Comparison of ENCODE assay signal across 12 mouse cellular contexts in genomic region chr10:8998758-8999398, GRCm38 (mm10).
DNase-seq lines count a peak whose midpoint lies in the region; ATAC-seq and TF ChIP-seq lines count a peak whose summit lies in the region.
"Had no signal": no experiment of that assay in that cellular context is flagged by ENCODE, and none has a peak within 500 bp of the region (broad histone marks: within the 10 kb centered on the region; RNA-seq: fewer than 3 reads in every experiment).

No protein-coding gene starts in this region.

- no peaks in the 10 kb centered on the region for H3K36me3 ChIP-seq in midbrain, embryonic 10.5 days
- H3K36me3 ChIP-seq in midbrain, embryonic 16.5 days (ENCODE audit: control insufficient read depth, insufficient read depth, low read length), result no peaks in the 10 kb centered on the region
- no peaks in the 10 kb centered on the region for H3K36me3 ChIP-seq in forebrain, embryonic 13.5 days (ENCODE audit: poor library complexity, severe bottlenecking)
- no peaks in the 10 kb centered on the region for H3K36me3 ChIP-seq in stomach, embryonic 16.5 days (ENCODE audit: control insufficient read depth, insufficient read depth, low read length)
- H3K36me3 ChIP-seq: limb, embryonic 15.5 days had no signal

- ATAC-seq in midbrain, embryonic 16.5 days, result no peak
- peak; percentile 68; the same call in 1 of the 2 replicates for ATAC-seq in forebrain, embryonic 13.5 days
- peak; percentile 67 for ATAC-seq in stomach, embryonic 16.5 days (ENCODE audit: insufficient read depth, low FRiP score)
- ATAC-seq: hindbrain, embryonic 16.5 days; Patski had no signal

- H3K9me3 ChIP-seq in midbrain, embryonic 10.5 days (replicated peaks), result no peaks in the 10 kb centered on the region
- H3K9me3 ChIP-seq in midbrain, embryonic 16.5 days (replicated peaks; ENCODE audit: control insufficient read depth, low read length, poor library complexity, severe bottlenecking), result no peaks in the 10 kb centered on the region
- H3K9me3 ChIP-seq in forebrain, embryonic 13.5 days (replicated peaks), result no peaks in the 10 kb centered on the region
- no peaks in the 10 kb centered on the region for H3K9me3 ChIP-seq in stomach, embryonic 16.5 days (replicated peaks; ENCODE audit: control insufficient read depth, low read length)
- H3K9me3 ChIP-seq: limb, embryonic 15.5 days had no signal

- peaks cover 14% of the 10 kb centered on the region for H3K4me1 ChIP-seq in midbrain, embryonic 10.5 days
- H3K4me1 ChIP-seq in midbrain, embryonic 16.5 days (ENCODE audit: control insufficient read depth, insufficient read depth, low read length), result no peaks in the 10 kb centered on the region
- H3K4me1 ChIP-seq in forebrain, embryonic 13.5 days, result 0 out of 2 replicates have a peak, but pooled peaks cover 8% of the 10 kb centered on the region
- H3K4me1 ChIP-seq in stomach, embryonic 16.5 days (ENCODE audit: control insufficient read depth, insufficient read depth, low read length), result peaks cover 24% of the 10 kb centered on the region
- no peaks in the 10 kb centered on the region for H3K4me1 ChIP-seq in cerebellum, adult 2 months (ENCODE audit: control insufficient read depth, insufficient read depth, low read length)

- no peak overlapping the region for H3K4me3 ChIP-seq in midbrain, embryonic 10.5 days
- no peak overlapping the region for H3K4me3 ChIP-seq in midbrain, embryonic 16.5 days (ENCODE audit: low read depth, low read length)
- no peak overlapping the region for H3K4me3 ChIP-seq in forebrain, embryonic 13.5 days
- H3K4me3 ChIP-seq in stomach, embryonic 16.5 days (replicated peaks; ENCODE audit: low read length), result no peak overlapping the region
- H3K4me3 ChIP-seq in cerebellum, adult 2 months (replicated peaks; ENCODE audit: insufficient read depth, low read depth, low read length), result no peak overlapping the region
- H3K4me3 ChIP-seq: limb, embryonic 15.5 days had no signal

- H3K4me2 ChIP-seq in midbrain, embryonic 16.5 days (ENCODE audit: low read length), result no peak overlapping the region
- no peak overlapping the region for H3K4me2 ChIP-seq in forebrain, embryonic 13.5 days
- no peak overlapping the region for H3K4me2 ChIP-seq in stomach, embryonic 16.5 days (ENCODE audit: low read depth, low read length)
- H3K4me2 ChIP-seq: limb, embryonic 15.5 days had no signal

- no peak for TF ChIP-seq POLR2A in cerebellum, adult 2 months (IDR thresholded peaks at IDR 0.05; ENCODE audit: borderline replicate concordance, insufficient read depth, low read length)

- peaks cover 4% of the 10 kb centered on the region; the same call in 1 of the 2 replicates for H3K27me3 ChIP-seq in midbrain, embryonic 10.5 days (ENCODE audit: low read depth, poor library complexity, severe bottlenecking)
- H3K27me3 ChIP-seq in midbrain, embryonic 16.5 days (ENCODE audit: control insufficient read depth, insufficient read depth, low read depth, low read length), result no peaks in the 10 kb centered on the region
- H3K27me3 ChIP-seq in forebrain, embryonic 13.5 days, result no peaks in the 10 kb centered on the region
- no peaks in the 10 kb centered on the region for H3K27me3 ChIP-seq in stomach, embryonic 16.5 days (ENCODE audit: control insufficient read depth, insufficient read depth, low read length)
- H3K27me3 ChIP-seq in cerebellum, adult 2 months (ENCODE audit: control insufficient read depth, insufficient read depth, low read length), result no peaks in the 10 kb centered on the region
- H3K27me3 ChIP-seq: limb, embryonic 15.5 days; Patski had no signal

- H3K27ac ChIP-seq in midbrain, embryonic 10.5 days (replicated peaks), result peak overlapping the region; percentile 34; the same call in 1 of the 2 replicates
- no peak overlapping the region for H3K27ac ChIP-seq in midbrain, embryonic 16.5 days (ENCODE audit: low read length)
- no peak overlapping the region for H3K27ac ChIP-seq in forebrain, embryonic 13.5 days
- peak overlapping the region; percentile 78 for H3K27ac ChIP-seq in stomach, embryonic 16.5 days (ENCODE audit: low read length)
- H3K27ac ChIP-seq in cerebellum, adult 2 months (ENCODE audit: insufficient read depth, low read length), result no peak overlapping the region
- H3K27ac ChIP-seq: limb, embryonic 15.5 days had no signal

- peak; percentile 35 for DNase-seq in midbrain, embryonic 10.5 days (ENCODE audit: low spot score)
- DNase-seq in heart, postnatal 36 days, result peak; percentile 7 to 22
- DNase-seq in adrenal gland, postnatal 10 days, result no peak
- no peak for DNase-seq in right cerebral cortex, postnatal 36 days (ENCODE audit: low spot score in 2 of 2)
- DNase-seq in cerebellum, adult 2 months, result no peak
- DNase-seq: cerebellum, postnatal 14 days had no signal

- no peak overlapping the region for H3K9ac ChIP-seq in midbrain, embryonic 16.5 days (ENCODE audit: low read depth, low read length)
- no peak overlapping the region for H3K9ac ChIP-seq in forebrain, embryonic 13.5 days
- H3K9ac ChIP-seq in stomach, embryonic 16.5 days (ENCODE audit: low read length), result 0 out of 2 replicates have a peak overlapping the region, but pooled peaks have one; percentile 18
- H3K9ac ChIP-seq: limb, embryonic 15.5 days had no signal

- intact Hi-C loops in heart, postnatal 36 days (cut with DNase I), result no loop called here

- 44% methylated on average over 5 of the region's 5 CpGs for WGBS in midbrain, embryonic 10.5 days
- 28% methylated on average over 5 of the region's 5 CpGs for WGBS in midbrain, embryonic 16.5 days
- WGBS in forebrain, embryonic 13.5 days, result 42% methylated on average over 5 of the region's 5 CpGs
- WGBS in stomach, embryonic 16.5 days, result 32% methylated on average over 5 of the region's 5 CpGs
- 50% methylated on average over 5 of the region's 5 CpGs for WGBS in cerebellum, adult 2 months

- no peak for TF ChIP-seq CTCF in cerebellum, adult 2 months (IDR thresholded peaks at IDR 0.05; ENCODE audit: borderline replicate concordance, insufficient read depth, low read depth, low read length)

Comparison
In these comparisons a context has a peak if more than half of its experiments do, and no peak if none do; other contexts are left out.
1. H3K27ac ChIP-seq: peak in midbrain, embryonic 10.5 days (single experiment) and stomach, embryonic 16.5 days (single experiment); none in midbrain, embryonic 16.5 days (single experiment), forebrain, embryonic 13.5 days (single experiment) and cerebellum, adult 2 months (single experiment).
2. DNase-seq: peak in midbrain, embryonic 10.5 days (single experiment) and heart, postnatal 36 days (2 of 2); none in adrenal gland, postnatal 10 days (single experiment), right cerebral cortex, postnatal 36 days (0 of 2) and cerebellum, adult 2 months (0 of 2).